Mouse (Mus musculus) small intestine, adult 2 months (tissue): ENCODE data around the gene Rad54l. TPM values are rescaled to one million over a fixed set of nuclear protein-coding genes. Genes with fewer than 3 reads are reported as not detected.

ENCODE experiments used
- H3K27ac ChIP-seq: fragments of 200-500 bp; 2 replicates; pipeline ENCODE4 v1.5.1; 2012; ENCODE audit warnings: low read depth, low read length, control low read depth, inconsistent platforms; ENCODE audit not compliant: insufficient read depth
- H3K27me3 ChIP-seq: fragments of 200-500 bp; 2 replicates; pipeline ENCODE4 v1.6.1; 2012; ENCODE audit warnings: mild to moderate bottlenecking, moderate library complexity, low read length, inconsistent platforms; ENCODE audit not compliant: control insufficient read depth, insufficient read depth
- H3K36me3 ChIP-seq: fragments of 200-500 bp; 2 replicates; pipeline ENCODE4 v1.6.1; 2012; ENCODE audit warnings: mild to moderate bottlenecking, low read length, control low read depth, inconsistent platforms; ENCODE audit not compliant: control insufficient read depth, insufficient read depth
- H3K4me1 ChIP-seq: fragments of 200-500 bp; 2 replicates; pipeline ENCODE4 v1.6.1; 2012; ENCODE audit warnings: low read length, inconsistent platforms, mixed read lengths; ENCODE audit not compliant: control insufficient read depth, insufficient read depth, insufficient read length
- H3K4me3 ChIP-seq: fragments of 200-500 bp; 2 replicates; pipeline ENCODE4 v1.5.1; 2012; ENCODE audit warnings: low read depth, mild to moderate bottlenecking, control low read depth, inconsistent platforms, low read length, moderate library complexity
- CTCF ChIP-seq: fragments of 200-500 bp; IDR thresholded peaks from 2 replicates; pipeline ENCODE4 v1.5.1; 2012; ENCODE audit warnings: low read depth, mild to moderate bottlenecking, control low read depth, inconsistent platforms, low read length, moderate library complexity, mixed read lengths; ENCODE audit not compliant: insufficient replicate concordance, insufficient read length; ENCODE audit errors: extremely low read depth
- POLR2A ChIP-seq: fragments of 200-500 bp; IDR thresholded peaks from 2 replicates; pipeline ENCODE4 v1.6.1; 2012; ENCODE audit warnings: low read depth, mild to moderate bottlenecking, control low read depth, inconsistent platforms, low read length, moderate library complexity
- WGBS: fragments of 180-500 bp; shearing (Covaris S2); methylation state at CpG from one replicate; pipeline ENCODE4 v1.1.7; 2018; 5-methylcytosine and 5-hydroxymethylcytosine counted together
- polyA plus RNA-seq: library from polyadenylated mRNA; depleted of rRNA; stranded (reverse); fragments of >200 nt; gene quantifications from 2 replicates; pipeline ENCODE4 v1.2.3, GENCODE M21; 2012

The Rad54l gene
- polyA plus RNA-seq, 1 experiment: 1.5 TPM

- Histone ChIP-seq H3K36me3 (peaks cover 18% of the 10 kb centered on the region), H3K27ac (peak overlapping the region; percentile 63), H3K27me3 (no peaks in the 10 kb centered on the region), H3K4me1 (peaks cover 12% of the 10 kb centered on the region), H3K4me3 (peak overlapping the region; percentile 85)
- TF ChIP-seq CTCF: no peak
- no peak for TF ChIP-seq POLR2A
- 22% methylated on average over 3 of the region's 3 CpGs for WGBS
Observed at GRCm38 (mm10) chr4:116077240-116078095, 46.0 kb downstream of the Rad54l start.

GRCm38 (mm10) chr4:116076369-116077231, 46.9 kb downstream of the Rad54l start:
- peak overlapping the region; percentile 85 for H3K4me3 ChIP-seq
- H3K27me3 ChIP-seq: no peaks in the 10 kb centered on the region
- peaks cover 14% of the 10 kb centered on the region for H3K36me3 ChIP-seq
- TF ChIP-seq POLR2A (no peak), CTCF (no peak)
- peaks cover 12% of the 10 kb centered on the region for H3K4me1 ChIP-seq
- WGBS: 2% methylated on average over 37 of the region's 37 CpGs
- peak overlapping the region; percentile 63 for H3K27ac ChIP-seq

DNA sequence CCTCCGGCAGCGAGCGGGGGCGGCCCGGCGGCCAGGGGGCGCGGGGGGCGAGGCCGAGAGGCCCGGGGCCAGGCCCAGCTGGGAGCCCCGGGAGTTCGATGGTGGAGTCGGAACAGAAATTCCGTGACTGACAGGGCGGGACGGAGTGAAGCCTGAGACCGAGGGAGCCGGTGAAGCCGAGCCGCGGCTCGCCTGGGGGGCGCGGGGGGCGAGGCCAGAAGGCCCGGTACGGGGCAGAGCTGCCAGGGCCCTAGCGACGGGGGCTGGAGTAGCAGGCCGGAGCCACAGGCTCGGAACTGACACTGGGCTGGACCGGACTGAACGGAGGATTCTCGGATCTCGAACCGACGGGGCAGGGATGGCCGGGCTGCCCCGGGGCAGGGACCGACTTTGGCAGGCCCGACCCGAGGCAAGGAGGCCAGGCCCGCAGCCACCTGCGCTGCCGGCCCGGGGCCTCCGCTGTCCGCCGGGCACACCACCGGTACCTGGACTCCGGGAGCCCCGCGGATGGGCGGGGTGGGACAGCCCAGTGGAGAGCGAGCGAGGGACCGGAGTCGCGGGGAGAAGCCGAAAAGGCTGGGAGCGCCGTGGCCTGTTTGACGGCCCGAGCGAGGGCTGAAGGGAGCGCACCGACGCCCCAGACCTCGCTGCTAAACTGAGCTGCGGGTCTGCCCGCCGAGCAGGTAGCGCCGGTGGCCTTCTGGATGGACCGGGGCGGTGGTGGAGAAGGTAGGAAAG, 47.7 kb downstream of the Rad54l start:
- Histone ChIP-seq H3K27ac (peak overlapping the region; percentile 63), H3K36me3 (peaks cover 8% of the 10 kb centered on the region), H3K27me3 (no peaks in the 10 kb centered on the region), H3K4me1 (peaks cover 12% of the 10 kb centered on the region), H3K4me3 (peak overlapping the region; percentile 85)
- TF ChIP-seq POLR2A: no peak
- peak; percentile 24; the same call in 1 of the 2 replicates for TF ChIP-seq CTCF
- under 1% methylated on average over 76 of the region's 77 CpGs for WGBS

GRCm38 (mm10) chr4:116074861-116075620, 48.4 kb downstream of the Rad54l start, which contains the start of the genes Uqcrh and Lrrc41:
Gene Uqcrh, minus strand, starts transcription at chr4:116075071.
Gene Lrrc41, plus strand, starts transcription at chr4:116075269.
- Histone ChIP-seq H3K27me3 (no peaks in the 10 kb centered on the region), H3K4me3 (peak within 1 kb of the TSS; percentile 85), H3K4me1 (peaks cover 12% of the 10 kb centered on the region), H3K36me3 (peaks cover 8% of the 10 kb centered on the region), H3K27ac (peak within 1 kb of the TSS; percentile 90)
- under 1% methylated on average over 55 of the region's 55 CpGs for WGBS
- TF ChIP-seq CTCF (no peak), POLR2A (peak; percentile 97)

DNA sequence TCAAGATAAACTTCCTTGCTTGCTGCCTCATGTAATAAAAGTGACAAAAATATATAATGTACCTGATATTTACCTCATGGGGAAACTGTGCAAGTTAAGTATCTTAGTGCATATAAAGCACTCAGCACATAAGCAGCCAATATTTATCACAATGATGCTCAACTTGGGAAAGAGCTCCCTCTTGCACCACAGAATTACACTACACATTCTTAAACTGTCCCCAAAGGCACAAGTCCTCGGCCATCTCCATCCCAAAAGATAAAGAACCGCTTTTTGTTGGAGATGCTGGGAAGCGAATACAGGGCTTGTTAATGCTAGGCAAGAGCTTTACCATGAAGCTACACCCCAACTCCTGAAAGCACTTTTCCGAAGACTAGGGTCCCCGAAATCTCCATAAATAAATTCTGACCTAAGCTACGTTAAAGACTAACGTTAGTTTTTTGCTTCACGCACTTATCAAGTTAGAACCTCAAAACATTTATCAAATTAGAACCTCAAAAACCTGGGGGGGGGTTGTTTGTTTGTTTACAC, 49.3 kb downstream of the Rad54l start:
- Histone ChIP-seq H3K36me3 (peaks cover 13% of the 10 kb centered on the region), H3K4me1 (peaks cover 12% of the 10 kb centered on the region), H3K4me3 (peak overlapping the region; percentile 85; the same call in 1 of the 2 replicates), H3K27me3 (no peaks in the 10 kb centered on the region), H3K27ac (peak overlapping the region; percentile 90)
- under 1% methylated on average over 8 of the region's 8 CpGs for WGBS
- TF ChIP-seq POLR2A (no peak), CTCF (no peak)

GRCm38 (mm10) chr4:116073146-116073545, 50.3 kb downstream of the Rad54l start:
- peaks cover 12% of the 10 kb centered on the region for H3K4me1 ChIP-seq
- no peak overlapping the region for H3K4me3 ChIP-seq
- WGBS: 25% methylated on average over 4 of the region's 4 CpGs
- H3K36me3 ChIP-seq: peaks cover 21% of the 10 kb centered on the region
- TF ChIP-seq POLR2A (no peak), CTCF (no peak)
- H3K27me3 ChIP-seq: no peaks in the 10 kb centered on the region
- no peak overlapping the region for H3K27ac ChIP-seq
